Mouse (Mus musculus) brain, embryonic 14.5 days (tissue): Measurements from ENCODE around the gene Rimklb. TPM values are rescaled to one million over a fixed set of nuclear protein-coding genes. Genes with fewer than 3 reads are reported as not detected.
"Not testable (repeated sequence)": the region's sequence is repeated elsewhere in the genome, so short reads cannot be mapped to it uniquely, and the experiment has no call there.

ENCODE experiments used
- DNase-seq: peaks from one replicate; pipeline ENCODE4 v3.0.0-alpha.2; 2011; ENCODE audit warnings: low read depth
- CTCF ChIP-seq: fragments of 200-500 bp; IDR thresholded peaks from 2 replicates; pipeline ENCODE4 v1.5.1; 2012; ENCODE audit warnings: inconsistent platforms, mild to moderate bottlenecking, moderate library complexity, borderline replicate concordance; ENCODE audit not compliant: insufficient read depth, insufficient read length; ENCODE audit errors: extremely low read depth
- POLR2A ChIP-seq: fragments of 200-500 bp; IDR thresholded peaks from 2 replicates; pipeline ENCODE4 v1.6.1; 2012; ENCODE audit warnings: mild to moderate bottlenecking, inconsistent platforms, borderline replicate concordance; ENCODE audit not compliant: poor library complexity, insufficient read depth, insufficient read length, severe bottlenecking; ENCODE audit errors: extremely low read depth
- polyA plus RNA-seq: library from polyadenylated mRNA; depleted of rRNA; stranded (reverse); fragments of >200 nt; gene quantifications from 2 replicates; pipeline ENCODE4 v1.2.3, GENCODE M21; 2012

Rimklb gene
- polyA plus RNA-seq, 1 experiment: 127 TPM

GRCm38 (mm10) chr6:122523289-122523688 is 24.7 kb upstream of the Rimklb start:
- no peak for DNase-seq
- TF ChIP-seq CTCF (no peak), POLR2A (no peak)

GRCm38 (mm10) chr6:122522595-122522994 is 24.0 kb upstream of the Rimklb start:
- TF ChIP-seq CTCF: no peak
- no peak for TF ChIP-seq POLR2A
- peak; percentile 91 for DNase-seq

GRCm38 (mm10) chr6:122519384-122519783 is 20.8 kb upstream of the Rimklb start:
- TF ChIP-seq CTCF (no peak), POLR2A (no peak)
- DNase-seq: peak; percentile 76

GRCm38 (mm10) chr6:122517668-122518067 is 19.1 kb upstream of the Rimklb start:
- TF ChIP-seq POLR2A: no peak
- no peak for TF ChIP-seq CTCF
- DNase-seq: no peak

- DNase-seq: not testable (repeated sequence)
Measured at GRCm38 (mm10) chr6:122515762-122516161, 17.2 kb upstream of the Rimklb start.

- TF ChIP-seq CTCF (no peak), POLR2A (no peak)
- DNase-seq: no peak
Measured at GRCm38 (mm10) chr6:122514312-122514711, 15.8 kb upstream of the Rimklb start.

DNA sequence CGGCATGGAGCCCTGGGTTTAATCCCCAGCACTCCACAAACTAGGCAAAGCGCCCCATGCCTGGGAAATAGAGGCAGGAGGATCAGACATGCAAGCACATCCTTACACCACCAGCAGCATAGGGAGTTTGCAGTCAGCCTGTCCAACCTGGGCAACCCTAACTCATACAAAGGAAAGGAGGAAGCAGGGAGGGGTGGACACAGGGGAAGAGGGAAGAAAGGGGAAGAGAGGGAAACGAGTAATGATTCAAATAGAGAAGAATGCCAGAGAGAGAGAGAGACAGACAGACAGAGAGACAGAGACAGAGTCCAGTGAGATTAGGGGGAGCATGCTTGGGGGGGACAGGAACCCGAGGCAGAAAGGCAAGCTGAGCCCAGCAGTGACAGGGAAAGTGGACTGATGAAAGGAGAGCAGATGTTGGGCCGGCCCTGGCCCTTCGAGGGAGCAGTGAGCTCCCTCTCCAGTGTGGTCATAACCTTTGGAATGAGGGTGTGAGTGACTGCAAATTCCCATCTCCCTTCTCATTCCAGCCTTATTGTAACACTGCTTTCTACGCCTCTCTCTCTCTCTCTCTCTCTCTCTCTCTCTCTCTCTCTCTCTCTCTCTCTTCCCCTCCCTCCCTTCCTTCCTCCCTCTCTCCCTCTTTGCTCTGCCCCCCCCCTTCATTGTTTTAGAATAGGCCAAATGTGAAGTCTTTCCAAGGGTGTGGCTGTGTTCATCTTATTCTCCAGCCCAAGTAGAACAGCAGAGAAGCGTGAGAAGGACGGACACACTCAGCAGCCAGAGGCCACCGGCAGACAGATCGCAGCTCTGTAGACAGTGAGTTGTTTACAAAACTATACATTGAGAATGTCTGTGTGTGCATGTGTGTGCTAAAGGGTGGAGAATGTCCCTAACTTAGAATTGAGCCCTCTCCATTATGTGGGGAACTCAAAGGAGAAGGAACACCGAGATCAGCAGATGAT is 14.6 kb upstream of the Rimklb start:
- DNase-seq: no peak
- TF ChIP-seq CTCF (no peak), POLR2A (no peak)

DNA sequence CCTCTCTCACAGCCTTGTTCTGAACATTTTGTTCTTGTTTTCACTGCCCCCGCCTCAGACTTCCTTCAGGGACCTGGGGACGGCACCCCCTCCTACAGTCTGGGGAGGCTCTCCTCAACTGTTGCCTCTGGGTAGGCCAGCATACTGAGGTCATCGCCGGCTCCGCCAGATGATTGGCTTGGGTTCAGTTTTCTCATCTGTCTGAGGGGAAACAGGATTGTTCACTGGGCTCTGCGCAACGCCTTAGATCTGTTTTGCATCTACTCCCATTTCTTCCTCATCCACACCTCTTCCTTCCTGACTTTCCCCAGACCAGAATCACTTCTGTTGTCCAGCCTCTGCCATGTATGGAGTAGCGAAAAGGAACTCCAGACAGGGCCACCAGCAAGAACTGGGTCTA is 9.9 kb upstream of the Rimklb start:
- no peak for DNase-seq
- TF ChIP-seq POLR2A (no peak), CTCF (no peak)

DNA sequence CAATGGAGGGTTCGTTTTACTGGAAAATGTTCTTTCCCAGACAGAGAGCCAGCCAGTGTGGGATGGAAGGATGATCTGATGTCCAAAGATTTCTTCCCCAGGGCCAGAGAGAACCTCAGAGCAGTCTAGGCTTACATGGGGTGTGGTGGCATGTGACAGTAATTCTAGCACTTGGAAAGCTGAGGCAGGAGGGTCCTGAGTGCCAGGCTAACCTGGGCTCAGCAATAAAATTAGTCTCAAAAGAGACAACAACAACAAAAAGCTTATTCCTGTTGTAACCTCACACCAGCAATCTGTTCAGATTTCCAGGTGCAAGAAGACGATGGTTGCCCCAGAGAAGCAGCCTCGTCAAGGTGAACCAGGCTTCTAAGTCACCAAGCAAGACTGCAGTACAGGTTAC is 7.0 kb upstream of the Rimklb start, which contains the start of gene Mfap5:
Gene Mfap5, plus strand, starts transcription at position 301 of the 400 bp plus-strand sequence.
- TF ChIP-seq CTCF: no peak
- TF ChIP-seq POLR2A: no peak

GRCm38 (mm10) chr6:122505041-122505440 is 6.5 kb upstream of the Rimklb start:
- DNase-seq: no peak
- TF ChIP-seq CTCF: no peak
- TF ChIP-seq POLR2A: no peak

More for the DNA sequence above, 7.0 kb upstream of the Rimklb start, which contains the start of gene Mfap5:
- DNase-seq: no peak

GRCm38 (mm10) chr6:122496501-122496900 is 2.1 kb downstream of the Rimklb start:
- DNase-seq: peak; percentile 61
- TF ChIP-seq POLR2A (no peak), CTCF (no peak)
